Mouse (Mus musculus): Measurements from ENCODE around the gene Tbrg1.
A peak's percentile ranks its signal among the peaks of the same experiment; 100 is the strongest.

Gene Tbrg1

DNA sequence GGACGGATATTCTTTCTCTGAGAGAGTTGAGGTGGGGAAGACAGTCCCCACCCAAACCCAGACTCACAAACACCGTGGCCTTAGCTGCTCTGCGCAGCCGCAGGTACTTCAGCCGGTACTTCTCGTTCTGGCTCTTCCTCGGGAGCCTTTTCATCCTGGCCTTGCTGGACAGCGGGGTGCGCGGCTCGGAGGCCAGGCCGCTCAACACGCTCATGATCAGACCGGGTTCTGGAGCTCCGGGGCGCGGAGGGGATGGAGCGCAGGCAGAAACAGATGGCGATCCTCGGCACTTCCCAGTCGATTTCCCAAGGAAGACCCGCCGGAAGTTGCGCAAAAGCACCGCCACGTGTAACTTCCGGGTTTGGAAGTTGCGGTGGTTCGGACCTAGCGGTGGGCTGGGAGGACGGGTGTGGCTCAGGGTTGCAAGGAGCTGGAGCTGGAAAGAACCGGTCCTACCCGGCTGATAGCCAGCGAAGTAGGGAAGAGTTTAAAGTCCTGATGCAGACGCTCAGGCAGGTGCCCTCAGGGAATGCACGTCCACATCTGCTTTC lies at the start of gene Tbrg1:
Tbrg1 (minus strand) TSS at position 382 of the 551 bp plus-strand sequence.
- peak; percentile 89 to 94 for DNase-seq

DNA sequence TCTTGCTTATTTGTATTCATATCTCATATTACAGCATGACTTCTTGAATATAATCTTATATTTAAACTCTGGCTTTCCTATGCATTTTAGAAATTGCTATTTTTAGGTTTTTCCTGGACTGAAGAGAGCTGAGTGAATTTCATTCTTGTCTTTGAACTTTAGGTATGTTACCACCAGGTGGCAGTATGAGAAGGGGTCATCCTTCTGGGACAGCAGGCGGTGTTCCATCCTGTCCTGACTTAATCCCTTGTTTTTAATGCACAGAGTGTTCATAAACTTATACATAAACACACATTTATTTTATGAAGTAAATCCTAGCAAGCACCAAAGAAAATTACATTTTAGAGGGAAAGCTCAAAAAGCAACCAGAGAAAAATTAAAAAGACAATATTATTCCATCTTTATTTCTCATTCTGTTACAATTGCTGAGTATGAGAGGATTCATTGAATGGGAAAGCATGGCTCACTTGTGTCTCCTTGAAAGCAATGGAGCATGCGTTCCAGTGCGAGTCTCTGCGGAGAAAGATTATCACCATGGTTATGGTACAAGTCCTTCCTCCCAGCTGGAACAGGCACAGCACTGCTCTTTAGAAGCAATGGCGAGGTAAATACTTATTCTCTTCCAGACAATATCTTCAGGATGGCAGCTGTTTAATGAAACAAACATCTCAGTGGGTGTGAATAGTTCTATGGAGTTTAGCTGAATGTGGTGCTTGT lies 33.0 kb upstream of the Tbrg1 start:
- peak in 1 of 2 experiments; percentile 20 for DNase-seq

DNA sequence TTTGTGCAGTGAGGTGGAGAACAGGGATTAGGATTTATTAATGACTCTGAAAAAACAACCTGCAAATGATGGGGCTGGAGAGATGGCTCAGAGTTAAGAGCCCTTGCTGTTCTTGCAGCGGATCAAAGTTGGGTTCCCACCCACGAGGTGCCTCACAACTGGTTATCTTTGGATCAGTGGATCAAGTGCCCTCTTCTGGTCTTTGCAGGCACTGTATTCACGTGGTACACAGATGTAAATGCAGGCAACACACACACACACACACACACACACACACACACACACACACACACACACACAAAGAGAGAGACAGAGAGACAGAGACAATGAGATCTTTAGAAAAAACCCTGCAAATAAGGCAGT lies 30.8 kb upstream of the Tbrg1 start:
- DNase-seq, result no peak

DNA sequence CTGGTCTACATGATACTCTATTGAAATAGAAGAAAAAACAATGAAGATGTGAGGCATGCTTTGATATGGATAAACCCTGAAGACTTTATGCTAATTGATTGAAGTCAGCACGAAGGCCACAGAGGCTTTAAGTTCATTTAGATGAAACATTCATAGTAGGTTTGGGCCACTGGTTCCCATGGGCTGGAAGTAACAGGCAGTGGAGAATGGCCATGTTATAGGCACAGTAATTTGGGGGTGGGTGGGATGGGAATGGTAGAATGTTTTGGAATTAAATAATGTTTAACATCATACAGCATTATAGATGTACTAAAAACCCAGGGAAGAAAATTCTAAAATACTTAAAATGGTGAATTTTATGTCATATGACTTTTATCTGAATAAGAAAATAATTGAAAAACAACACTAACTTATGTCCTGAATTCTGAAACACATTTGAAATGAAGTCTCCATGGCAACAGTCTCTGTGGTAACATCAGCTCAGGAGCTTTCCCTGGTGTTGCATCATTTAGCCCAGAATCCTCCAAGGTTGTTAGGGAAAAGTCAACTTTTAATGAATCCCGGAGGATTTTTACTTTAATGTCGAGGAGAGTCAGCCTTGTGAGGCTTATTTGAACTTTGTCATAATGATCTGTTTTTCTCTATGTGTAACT lies 30.3 kb upstream of the Tbrg1 start:
- no peak for DNase-seq

DNA sequence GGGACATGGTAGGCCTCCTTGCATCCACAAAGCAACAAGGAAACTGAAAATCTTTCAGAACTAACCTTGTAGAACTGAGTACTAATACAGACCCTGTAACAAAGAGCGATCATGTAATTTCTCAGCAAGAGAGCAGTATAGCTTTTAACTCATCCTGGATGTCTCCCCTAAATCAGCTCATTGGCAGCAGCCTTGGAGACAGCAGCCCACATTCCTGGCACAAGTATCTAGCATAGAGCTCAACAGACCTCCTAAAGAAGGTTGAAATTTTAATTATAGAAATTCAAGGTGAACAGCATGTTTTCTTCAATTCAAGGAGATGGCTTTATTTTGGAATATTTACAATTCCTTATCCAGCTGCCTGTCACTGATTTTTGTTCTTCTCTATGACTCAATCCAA lies 24.0 kb upstream of the Tbrg1 start:
- no peak for DNase-seq

DNA sequence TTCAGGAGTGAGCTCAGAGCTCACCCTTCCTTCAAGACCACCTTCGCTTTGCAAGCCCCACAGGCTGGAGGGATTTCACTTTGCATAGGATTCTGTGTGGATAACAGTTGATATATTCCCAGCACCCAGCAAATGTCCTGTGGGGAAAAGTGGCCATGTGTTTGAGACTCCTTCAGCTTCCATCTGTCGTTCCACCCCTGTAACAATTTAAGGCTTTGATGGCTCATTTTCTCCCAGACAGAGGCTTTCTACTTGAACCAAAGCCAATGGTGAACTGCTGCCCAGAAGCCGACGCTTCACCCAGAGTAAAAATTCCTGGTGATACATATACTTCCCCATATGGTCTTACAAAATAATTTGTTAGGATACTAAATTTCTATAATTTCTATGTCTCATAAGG lies 18.2 kb upstream of the Tbrg1 start:
- DNase-seq, result no peak

DNA sequence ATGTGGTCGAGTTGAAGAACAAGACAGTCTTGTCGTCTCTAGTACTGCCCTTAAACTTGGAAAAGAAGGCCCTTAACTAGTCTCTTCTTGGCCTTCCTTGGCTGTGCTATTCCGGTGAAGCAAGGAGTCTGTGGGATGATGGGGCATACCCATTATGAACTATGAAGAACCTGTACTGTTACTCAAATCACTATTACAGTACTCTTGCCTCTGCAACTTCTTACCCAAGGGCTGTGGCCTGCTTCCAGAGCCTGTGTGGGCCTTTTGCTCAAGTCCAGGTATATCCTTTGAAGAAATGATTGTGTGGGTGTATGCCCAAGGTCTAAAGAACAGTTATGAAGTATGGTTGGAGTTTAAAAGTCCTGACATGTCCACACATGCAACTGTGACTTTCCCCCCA lies 13.1 kb upstream of the Tbrg1 start:
- no peak for DNase-seq

DNA sequence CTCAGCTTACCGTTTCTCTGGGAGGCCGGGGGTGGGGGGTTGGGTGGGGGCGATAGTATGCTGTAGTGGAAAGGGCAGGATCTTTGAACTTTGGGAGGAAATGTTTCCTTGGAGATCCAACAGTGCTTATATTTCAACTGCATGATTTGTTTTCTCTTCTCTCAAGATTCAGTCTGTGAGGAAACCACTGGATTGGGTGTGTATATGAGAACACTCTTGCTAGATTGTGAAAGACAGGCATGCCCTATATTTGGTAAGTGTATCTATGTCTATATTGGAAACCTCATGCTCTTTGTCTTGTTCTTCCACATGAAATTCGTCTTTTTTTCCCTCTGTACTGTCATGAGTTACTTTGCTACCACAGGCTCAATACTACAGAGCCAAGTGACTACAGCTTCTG lies 12.6 kb upstream of the Tbrg1 start:
- no peak for DNase-seq

DNA sequence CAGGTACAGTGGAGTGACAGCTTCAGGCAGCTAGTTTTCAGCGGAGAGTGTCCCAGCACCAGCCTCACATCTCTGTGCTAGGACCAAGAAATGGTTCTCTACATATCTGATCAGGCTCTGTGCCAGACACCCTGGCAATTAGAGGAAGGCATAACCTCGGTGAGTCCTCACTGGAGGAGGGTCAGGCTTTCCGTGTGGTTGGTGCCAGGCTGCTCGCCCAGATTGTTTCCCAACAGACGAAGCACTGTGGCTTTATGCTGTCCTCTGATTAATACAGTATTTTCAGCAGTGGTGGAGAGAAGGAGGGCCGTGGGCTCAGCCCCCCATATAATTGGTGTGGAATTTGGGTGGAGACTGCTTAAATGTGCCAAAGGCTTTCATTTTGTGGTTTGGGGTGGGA lies 12.0 kb upstream of the Tbrg1 start, which contains the start of gene Panx3:
Panx3 (minus strand) TSS at position 121 of the 400 bp plus-strand sequence.
- DNase-seq, result no peak

DNA sequence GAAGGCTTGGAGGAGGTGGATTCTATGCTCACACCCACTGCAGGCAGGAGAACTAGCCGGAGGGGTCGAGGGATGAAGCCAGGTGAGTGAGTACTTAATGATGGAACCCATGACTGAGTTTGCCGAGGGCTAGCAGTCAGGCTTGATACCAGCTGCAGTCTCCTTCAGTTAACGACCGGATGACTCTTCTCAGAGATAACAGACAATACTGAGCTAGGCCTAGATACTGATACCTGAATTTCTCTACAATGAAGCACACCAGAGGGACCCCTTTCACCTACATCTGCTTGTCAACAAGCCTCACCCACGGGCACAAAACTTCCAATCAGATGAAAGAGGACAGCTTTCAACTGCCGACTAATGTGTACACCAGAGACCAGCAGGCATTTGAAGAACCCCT lies 8.9 kb upstream of the Tbrg1 start:
- DNase-seq, result no peak

DNA sequence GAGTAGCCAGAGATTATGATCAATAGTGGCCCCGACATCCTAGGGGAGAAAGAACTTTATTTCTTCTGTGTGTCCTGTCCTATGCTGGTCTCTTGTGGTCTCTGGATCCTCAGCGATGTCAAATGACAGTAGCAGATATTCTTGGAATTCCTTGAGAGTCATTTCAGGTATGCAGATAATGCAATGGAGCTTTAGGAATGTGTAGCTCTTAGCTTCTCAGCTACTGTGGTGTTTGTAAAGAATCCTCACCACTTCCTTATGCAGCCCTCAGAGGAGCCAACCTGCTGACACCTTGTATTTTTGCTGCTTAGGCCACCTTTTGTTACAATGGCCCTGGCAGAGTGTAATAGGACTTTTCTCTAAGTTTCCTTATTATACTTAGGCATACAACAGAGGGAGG lies 7.5 kb upstream of the Tbrg1 start:
- DNase-seq, result no peak

DNA sequence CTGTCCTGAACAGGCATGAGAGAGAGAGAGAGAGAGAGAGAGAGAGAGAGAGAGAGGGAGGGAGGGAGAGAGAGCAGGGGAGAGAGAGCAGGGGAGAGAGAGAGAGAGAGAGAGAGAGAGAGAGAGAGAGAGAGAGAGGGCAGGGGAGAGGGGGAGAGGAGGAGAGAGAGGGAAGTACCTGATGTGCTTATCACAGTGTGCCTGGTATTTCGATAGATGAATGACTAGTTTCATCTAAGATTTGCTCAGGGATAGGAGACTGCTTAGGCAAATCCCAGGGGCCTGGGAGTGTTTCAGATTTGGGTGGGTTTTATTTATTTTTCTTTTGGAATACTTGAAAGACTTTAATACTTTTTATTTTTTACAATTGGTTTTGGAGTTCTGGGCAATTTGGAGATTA lies 6.1 kb upstream of the Tbrg1 start:
- no peak for DNase-seq

DNA sequence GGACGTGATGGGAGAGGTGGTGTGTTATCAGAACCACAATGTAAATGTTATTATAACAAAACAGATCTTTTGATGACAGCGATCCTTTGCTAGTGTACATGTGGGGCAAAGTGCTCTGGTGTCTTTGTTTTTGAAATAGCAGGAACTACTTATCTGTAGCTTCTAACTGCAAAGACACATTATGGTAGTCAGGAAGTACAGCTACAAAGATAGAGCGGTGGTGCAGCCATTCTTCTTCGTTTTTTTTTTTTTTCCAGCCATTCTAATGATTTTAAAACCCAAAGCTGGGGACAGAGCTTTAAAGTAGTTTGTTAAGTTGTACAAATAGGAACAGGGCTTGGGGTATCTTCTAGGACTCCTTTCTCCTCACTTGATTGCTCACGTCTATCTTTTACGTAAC lies 2.3 kb upstream of the Tbrg1 start:
- DNase-seq, result no peak

DNA sequence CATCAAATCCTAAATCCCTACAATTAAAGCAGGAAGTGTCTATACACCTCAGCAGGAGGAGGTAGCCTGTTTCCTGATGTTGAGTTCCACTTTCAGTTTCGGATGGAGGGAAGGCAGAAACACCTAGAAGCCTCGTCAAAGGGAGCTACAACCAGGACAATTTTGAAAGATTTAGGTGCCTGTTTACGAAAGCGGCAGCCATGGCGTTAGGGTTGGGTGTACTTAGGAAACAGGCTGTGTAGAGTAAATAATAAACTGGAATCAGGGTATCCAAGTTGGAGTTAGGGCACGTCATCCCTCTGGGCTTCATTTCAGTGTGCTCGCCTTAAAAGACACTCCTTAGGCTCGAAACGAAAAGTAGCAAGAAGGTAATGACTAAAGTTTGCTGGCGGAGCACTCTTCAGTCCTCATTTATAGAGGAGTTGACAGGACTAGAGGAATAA lies 652 bp downstream of the Tbrg1 start:
- peak in 1 of 2 experiments; percentile 6 for DNase-seq

DNA sequence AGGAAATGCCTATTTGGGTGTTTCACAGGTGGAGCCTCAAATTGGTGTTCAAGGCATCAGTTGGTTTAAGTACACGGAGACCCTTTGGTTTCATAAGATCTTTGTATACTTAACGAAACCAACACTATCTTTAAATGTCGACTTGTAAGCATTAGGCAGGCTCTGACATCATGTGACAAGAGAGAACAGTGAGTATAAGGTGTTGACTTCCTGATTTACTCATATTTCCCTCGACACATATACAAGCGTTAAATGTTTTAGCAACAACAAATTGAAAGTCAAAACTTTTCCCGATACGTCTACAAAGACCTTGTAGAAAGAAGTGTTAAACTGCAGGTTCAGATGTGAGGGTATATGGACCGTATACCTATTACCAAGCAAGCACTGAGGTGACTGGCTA lies 1.2 kb downstream of the Tbrg1 start:
- no peak for DNase-seq

DNA sequence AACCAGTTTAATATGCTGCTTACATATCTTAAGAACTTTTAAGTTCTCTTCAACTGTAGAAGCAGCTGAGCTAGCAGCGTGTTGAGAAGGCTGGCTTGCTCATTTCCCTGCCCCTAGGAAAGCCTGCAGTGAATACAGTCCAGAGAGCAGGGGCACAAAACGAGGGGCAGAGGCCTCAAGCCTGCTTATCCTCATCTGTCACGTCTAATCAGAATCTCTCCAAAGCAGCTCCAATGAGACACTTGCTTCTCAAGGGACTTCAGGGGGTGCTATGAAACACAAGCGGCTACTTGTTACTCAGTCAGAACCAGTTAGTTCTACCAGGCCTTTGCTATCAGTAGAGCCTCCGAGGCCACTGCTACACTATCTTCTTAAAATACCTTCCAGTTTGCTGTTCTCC lies 3.3 kb downstream of the Tbrg1 start:
- no peak for DNase-seq

DNA sequence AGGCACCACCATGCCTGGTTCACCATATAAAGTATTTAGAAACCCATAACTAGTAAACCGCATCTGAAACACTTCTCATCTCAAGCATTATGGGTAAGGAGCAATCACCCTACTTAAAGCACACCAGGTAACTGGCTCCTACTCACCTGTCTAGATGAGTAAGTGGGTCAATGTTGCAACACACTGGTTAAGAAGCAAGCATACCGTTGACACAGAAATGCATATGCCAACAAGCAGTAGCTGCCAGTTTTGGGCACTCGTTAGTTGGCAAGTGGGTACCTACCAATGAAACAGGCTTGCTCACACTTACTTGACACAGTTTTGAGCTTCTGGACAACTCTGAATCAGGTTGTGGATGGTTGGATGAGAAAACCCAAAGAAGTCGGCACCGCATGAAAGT lies 6.5 kb downstream of the Tbrg1 start:
- DNase-seq, result no peak

DNA sequence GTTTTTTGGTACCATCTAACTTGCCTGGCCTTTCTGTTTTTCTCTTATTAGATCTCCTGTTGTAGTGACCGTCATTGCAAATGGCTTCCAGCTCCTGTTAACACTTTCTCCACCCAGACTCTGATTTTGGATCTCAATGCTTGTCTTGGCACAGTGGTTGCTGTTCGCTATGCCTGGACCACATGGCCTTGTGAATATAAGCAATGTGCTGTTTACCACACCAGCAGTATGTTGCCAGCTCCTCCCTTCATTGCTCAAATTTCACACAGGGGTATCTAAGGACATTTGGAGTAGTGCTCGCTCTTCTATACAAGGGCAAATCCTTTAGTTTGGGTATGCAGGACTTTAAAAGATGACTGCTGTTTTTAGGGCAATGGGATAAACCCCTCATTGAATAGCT lies 10.9 kb downstream of the Tbrg1 start:
- DNase-seq, result no peak

DNA sequence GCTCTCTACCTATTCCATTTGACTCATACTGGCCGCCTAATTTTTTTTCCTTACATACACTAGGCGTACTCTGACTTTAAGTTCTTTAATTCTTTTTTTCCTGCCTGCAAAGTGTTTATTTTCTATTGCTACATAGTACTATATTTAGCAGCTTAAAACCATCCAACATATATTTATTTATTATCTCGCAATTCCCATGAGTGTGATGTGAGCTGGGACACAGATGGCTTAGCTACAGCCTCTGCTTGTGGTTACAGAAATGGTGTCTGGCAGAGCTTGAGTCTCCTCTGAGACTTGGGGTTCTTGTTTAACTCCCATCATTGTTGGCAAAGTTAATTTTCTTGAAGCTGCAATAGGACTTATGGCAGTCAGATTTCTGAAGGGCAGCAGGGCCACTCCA lies 18.4 kb downstream of the Tbrg1 start:
- DNase-seq, result no peak

DNA sequence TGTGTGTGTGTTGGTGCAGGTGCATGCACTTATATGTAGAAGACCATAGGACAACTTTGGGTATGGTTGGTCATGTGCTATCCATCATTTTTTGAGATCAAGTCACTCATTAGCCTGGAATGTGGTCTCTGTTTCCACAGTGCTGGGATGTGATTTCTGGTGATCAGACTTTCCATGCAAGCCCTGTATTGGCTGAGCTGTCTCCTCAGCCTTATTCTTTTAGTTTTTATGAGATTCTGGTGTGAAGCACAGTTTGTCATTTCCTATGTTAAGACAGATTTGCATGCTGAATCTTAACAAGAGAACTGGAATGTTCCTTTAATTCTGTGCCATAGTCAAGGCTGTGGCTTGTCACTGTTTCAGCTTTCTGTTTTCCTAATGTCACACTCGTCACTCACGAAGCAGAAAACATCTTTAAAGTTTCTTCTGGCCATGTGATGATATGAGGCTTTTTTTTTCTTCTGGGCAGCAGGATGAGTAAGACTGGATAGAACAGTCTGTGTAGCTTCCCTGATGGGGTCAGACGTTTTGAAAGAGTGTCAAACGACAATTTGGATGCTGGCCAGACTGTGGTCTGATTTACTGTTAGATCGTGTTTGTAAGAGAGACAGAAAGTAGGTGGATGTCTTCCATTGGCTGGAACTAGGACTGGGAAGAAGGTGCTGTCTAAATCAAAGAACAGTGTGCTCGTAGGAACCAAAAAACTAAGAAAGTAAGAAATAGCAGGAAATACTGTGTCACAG lies 20.1 kb downstream of the Tbrg1 start:
- DNase-seq, result no peak

DNA sequence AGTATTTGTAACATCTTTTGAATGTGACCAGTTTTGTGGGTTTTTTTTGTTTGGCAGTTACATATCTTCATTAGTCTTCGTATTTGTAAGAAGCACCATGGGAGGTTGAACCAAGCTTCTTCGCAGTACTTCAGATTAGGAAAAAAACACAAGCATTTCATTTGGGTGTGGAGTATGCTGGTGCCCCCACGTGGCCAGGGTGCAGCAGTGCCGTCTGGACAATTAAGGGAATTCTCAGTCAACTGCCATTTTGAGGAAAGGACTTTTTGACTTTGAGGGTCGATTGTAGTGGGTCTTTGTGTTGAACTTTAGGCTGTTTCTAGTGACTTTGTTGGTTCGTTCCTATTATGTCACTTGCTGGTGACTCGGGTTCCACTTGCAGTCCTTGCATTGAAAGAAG lies 20.8 kb downstream of the Tbrg1 start:
- peak in 1 of 2 experiments; percentile 55 for DNase-seq

DNA sequence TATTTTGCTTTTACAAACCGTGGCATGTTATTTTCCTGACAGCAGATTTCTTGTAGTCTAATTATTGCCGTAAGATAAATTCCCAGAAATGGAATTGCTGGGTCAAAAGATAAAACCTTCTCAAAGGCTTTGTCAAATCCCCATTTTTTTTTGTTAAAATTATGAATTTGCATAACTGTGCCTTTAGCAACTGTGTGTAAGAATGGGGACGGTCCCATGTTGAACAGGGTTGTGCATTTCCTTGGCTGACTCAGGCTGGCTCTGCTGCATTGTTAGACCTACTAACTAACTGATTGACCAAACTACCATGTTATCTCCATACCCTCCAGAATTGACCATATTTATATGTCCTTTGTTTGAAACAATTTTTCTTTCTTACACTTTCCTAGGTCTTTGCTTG lies 22.8 kb downstream of the Tbrg1 start:
- DNase-seq, result no peak

DNA sequence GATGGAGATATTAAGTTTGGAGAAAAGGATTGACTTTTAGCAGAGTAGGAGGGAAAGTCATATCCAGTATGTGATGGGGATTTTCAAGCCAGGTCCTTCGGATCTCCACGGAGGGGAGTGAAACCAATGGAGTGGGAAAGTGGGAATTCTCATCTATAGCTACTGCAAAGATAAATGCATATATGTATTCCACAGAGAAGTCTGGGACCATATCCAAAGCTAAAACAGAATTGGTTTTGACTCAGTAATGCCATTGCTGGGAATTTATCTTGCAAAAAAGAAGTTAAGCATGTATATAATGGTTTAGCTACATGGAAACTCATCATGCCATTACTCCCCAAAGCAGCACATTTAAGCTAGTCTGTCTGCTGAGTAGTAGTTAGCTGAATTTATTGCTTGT lies 24.8 kb downstream of the Tbrg1 start:
- no peak for DNase-seq

DNA sequence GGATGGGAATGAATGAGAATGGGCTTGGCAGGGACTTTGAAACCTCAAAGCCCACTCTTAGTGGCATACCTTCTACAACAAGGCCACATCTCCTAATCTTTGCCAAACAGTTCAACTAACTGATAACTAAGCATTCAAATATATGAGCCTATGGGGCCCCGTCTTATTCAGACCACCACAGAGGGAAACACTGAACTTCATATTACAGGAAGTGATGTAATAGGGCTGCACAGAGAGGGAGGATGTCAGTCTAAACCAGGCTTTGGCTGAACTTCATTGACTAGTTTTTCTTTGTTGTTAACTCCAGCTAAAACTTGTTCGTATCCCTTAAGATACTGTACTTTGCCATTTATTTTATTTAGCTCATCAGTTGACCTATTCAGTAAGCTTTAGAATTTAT lies 27.2 kb downstream of the Tbrg1 start:
- no peak for DNase-seq

Measured in kidney, postnatal 25 days (tissue).